Mouse (Mus musculus) C2C12 (cell line): Measurements from ENCODE around the gene Atrnl1.

Source experiments
- CEBPB ChIP-seq: IDR thresholded peaks from one replicate; pipeline ENCODE4 v1.6.1; 2011; ENCODE audit warnings: low read depth, mild to moderate bottlenecking, control low read depth, moderate library complexity
- CTCF ChIP-seq: IDR thresholded peaks from one replicate; pipeline ENCODE4 v1.5.1; 2011; ENCODE audit not compliant: control insufficient read depth, insufficient read depth, insufficient read length
- FOSL1 ChIP-seq: IDR thresholded peaks from one replicate; pipeline ENCODE4 v1.8.0; 2011; ENCODE audit warnings: mild to moderate bottlenecking, low read length; ENCODE audit not compliant: poor library complexity, insufficient read depth, severe bottlenecking
- MAX ChIP-seq: IDR thresholded peaks from one replicate; pipeline ENCODE4 v1.6.1; 2011; ENCODE audit warnings: mild to moderate bottlenecking, control low read depth
- MYOD1 ChIP-seq: IDR thresholded peaks from one replicate; pipeline ENCODE4 v1.6.1; 2011; ENCODE audit warnings: low read depth; ENCODE audit not compliant: control insufficient read depth, insufficient read length
- MYOG ChIP-seq: IDR thresholded peaks from one replicate; pipeline ENCODE4 v1.6.1; 2011; ENCODE audit not compliant: control insufficient read depth, insufficient read length; ENCODE audit errors: extremely low read depth
- USF1 ChIP-seq: IDR thresholded peaks from one replicate; pipeline ENCODE4 v1.6.1; 2011; ENCODE audit warnings: low read depth, mild to moderate bottlenecking, control low read depth, moderate library complexity

GRCm38 (mm10) chr19:58082751-58083150, 471.9 kb downstream of the Atrnl1 start:
- TF ChIP-seq USF1, result no peak
- no peak for TF ChIP-seq MYOG
- TF ChIP-seq CTCF, result no peak
- no peak for TF ChIP-seq MAX
- no peak for TF ChIP-seq CEBPB
- no peak for TF ChIP-seq MYOD1
- TF ChIP-seq FOSL1, result no peak
